Mouse (Mus musculus) layer of hippocampus, postnatal 36 days (tissue): Measurements from ENCODE around the gene Krtap5-3. TPM values are rescaled to one million over a fixed set of nuclear protein-coding genes. Genes with fewer than 3 reads are reported as not detected.
"Not testable (repeated sequence)": the region's sequence is repeated elsewhere in the genome, so short reads cannot be mapped to it uniquely, and the experiment has no call there.

Experiments
- DNase-seq, 2 experiments: peaks; one replicate each; pipeline ENCODE4 v3.0.0; 2022
- total RNA-seq, 2 experiments: library from RNA; stranded (reverse); gene quantifications; 2 replicates each; pipeline ENCODE4 v1.2.3; 2021

Gene Krtap5-3
- not detected for total RNA-seq

GRCm38 (mm10) chr7:142201064-142201463 is at the start of gene Krtap5-3:
Krtap5-3 (plus strand) TSS chr7:142201364.
- no peak for DNase-seq

DNA sequence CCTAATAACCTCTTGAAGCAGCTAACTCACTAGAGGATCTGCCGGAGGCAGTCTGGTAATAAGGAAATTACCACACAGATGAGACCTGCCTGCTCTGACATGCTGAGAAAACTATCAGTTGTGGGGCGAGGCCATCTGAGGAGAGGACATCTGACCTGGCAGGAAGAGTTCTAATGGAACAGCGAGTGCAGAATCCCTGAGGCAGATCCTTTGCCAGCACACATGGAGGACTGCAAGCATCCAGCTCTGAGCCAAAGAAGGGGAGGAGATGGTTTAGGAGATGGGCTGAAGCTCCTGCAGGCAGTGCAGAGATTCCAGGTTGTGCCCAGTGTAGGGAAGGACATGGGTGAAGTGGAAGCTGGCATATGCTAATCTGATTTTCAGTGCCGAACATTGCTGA is 49.0 kb upstream of the Krtap5-3 start:
- no peak for DNase-seq

GRCm38 (mm10) chr7:142155308-142155707 is 45.9 kb upstream of the Krtap5-3 start:
- no peak for DNase-seq

DNA sequence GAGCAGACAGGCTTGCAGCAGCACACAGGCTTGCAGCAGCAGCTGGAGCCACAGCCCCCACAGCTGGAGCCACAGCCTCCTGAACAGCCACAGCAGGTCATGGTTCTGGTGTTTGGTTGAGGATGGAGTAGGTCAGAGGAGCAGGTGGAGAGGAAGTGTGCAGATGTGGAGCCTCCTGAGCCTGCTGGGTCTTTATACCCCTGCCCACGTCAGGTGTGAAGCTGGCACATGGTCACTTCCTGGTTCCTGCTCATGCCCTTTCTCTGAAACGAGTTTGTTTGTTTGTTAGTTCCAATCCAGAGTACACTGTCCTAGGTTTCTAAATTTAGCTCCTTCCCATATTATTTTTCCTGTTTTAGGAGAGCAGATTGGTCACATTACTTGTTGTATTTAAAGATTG is 44.2 kb upstream of the Krtap5-3 start, which contains the start of gene Gm29735:
TSS of gene Gm29735 (minus strand) at position 101 of the 400 bp plus-strand sequence.
- not testable (repeated sequence) for DNase-seq

GRCm38 (mm10) chr7:142159366-142159765 is 41.8 kb upstream of the Krtap5-3 start:
- no peak for DNase-seq

- DNase-seq, result not testable (repeated sequence)
These were observed 35.5 kb upstream of the Krtap5-3 start, which contains the start of gene Gm4553 for GRCm38 (mm10) chr7:142165639-142166038. Gm4553 (minus strand) TSS chr7:142165739.

DNA sequence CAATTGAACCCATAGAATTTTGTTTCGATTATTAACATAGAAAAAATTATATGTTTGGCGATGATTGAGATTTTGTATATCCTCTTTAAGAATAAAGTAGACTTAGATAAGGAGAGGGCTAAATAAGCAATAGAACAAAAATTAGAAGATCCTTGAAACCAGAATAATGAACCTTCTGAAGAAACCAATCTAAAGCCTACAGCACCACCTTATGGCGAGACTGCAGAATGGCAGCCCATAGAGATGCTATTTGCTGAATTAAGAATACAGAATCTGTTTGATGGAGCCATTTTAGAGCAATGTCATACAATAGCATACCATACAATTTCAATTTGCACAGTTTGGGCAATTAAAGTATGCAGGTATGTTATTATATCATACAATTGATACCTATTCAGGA is 31.3 kb upstream of the Krtap5-3 start:
- no peak for DNase-seq

DNA sequence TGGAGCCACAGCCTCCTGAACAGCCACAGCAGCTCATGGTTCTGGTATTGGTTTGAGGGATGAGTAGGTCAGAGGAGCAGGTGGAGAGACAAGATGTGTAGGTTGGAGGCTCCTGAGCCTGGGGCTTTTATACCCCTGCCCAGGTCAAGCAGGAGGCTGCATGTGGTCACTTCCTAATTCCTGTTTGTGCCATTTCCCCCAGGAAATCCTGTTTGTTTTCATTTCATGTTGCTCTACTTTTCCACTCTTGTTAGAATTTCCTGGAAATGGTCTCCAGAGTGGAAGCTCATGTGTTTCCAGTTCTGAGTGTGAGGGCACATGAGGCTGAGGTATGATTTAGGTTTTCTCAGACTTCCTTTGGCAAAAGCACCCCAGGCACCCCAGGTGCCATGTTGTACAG is 25.3 kb upstream of the Krtap5-3 start, which contains the start of gene Krtap5-2:
TSS of gene Krtap5-2 (minus strand) at position 101 of the 400 bp plus-strand sequence.
- DNase-seq, result not testable (repeated sequence)

- peak in 1 of 2 experiments; percentile 9 for DNase-seq
These were observed 22.5 kb upstream of the Krtap5-3 start for GRCm38 (mm10) chr7:142178685-142179084.

GRCm38 (mm10) chr7:142181021-142181420 is 20.1 kb upstream of the Krtap5-3 start:
- DNase-seq, result no peak

GRCm38 (mm10) chr7:142188156-142188555 is 13.0 kb upstream of the Krtap5-3 start:
- DNase-seq, result no peak

GRCm38 (mm10) chr7:142190289-142190688 is 10.9 kb upstream of the Krtap5-3 start, which contains the start of gene Gm10153:
Gm10153 (minus strand) TSS chr7:142190389.
- no peak for DNase-seq

GRCm38 (mm10) chr7:142198748-142199147 is 2.4 kb upstream of the Krtap5-3 start:
- DNase-seq, result no peak

- DNase-seq, result no peak
These were observed 4.3 kb downstream of the Krtap5-3 start for GRCm38 (mm10) chr7:142205488-142205887.

- not testable (repeated sequence) for DNase-seq
These were observed 5.7 kb downstream of the Krtap5-3 start for GRCm38 (mm10) chr7:142206891-142207290.

DNA sequence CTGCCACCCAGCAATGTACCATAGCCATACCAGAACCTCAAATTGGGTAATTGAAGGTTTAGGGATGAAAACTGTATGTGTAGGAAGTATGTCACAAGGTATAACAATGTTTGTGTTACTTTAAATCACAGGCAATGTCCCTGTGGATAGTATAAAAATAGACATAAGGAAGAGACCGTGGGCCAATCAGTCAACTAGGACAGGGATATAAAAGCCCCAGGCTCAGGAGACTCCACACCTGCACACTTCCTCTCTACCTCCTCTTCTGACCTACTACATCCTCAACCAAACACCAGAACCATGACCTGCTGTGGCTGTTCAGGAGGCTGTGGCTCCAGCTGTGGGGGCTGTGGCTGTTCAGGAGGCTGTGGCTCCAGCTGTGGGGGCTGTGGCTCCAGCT is 10.4 kb downstream of the Krtap5-3 start, which contains the start of gene Gm7579:
TSS of gene Gm7579 (plus strand) at position 301 of the 400 bp plus-strand sequence.
- DNase-seq, result no peak

GRCm38 (mm10) chr7:142212136-142212535 is 11.0 kb downstream of the Krtap5-3 start:
- not testable (repeated sequence) for DNase-seq

DNA sequence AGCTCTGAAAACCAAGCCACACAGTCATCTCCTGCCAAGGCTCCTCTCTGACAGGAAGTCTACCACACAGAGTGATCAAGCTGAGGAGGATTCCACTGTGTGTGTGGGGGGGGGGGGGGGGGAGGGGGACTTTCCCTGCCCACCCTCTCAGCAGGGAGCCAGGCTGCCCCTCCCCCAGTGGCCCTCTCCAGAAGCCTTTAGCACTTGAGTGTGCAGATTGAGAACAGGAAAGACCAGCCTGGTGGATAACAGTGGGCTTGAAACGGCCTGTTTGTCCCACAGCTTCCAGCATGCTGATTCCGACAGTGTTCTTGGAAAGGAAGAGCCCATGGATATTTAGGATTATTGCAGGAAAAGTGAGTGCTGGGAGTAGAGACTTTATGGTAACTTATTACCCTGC is 23.4 kb downstream of the Krtap5-3 start:
- DNase-seq, result no peak

DNA sequence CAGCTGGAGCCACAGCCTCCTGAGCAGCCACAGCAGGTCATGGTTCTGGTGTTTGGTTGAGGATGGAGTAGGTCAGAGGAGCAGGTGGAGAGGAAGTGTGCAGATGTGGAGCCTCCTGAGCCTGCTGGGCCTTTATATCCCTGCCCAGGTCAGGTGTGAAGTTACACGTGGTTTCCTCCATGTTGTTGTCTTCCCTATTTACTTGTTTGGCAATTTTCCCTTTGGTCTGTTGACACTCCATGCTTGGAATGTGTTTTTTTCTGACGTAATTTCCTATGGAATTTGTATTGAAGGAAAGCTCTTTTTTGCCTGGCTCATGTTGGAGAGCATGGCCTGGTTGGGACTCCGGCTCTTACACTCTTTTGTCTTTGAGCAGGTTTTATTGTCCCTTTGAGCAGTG is 28.7 kb downstream of the Krtap5-3 start, which contains the start of gene Krtap5-5:
TSS of gene Krtap5-5 (minus strand) at position 101 of the 400 bp plus-strand sequence.
- not testable (repeated sequence) for DNase-seq

DNA sequence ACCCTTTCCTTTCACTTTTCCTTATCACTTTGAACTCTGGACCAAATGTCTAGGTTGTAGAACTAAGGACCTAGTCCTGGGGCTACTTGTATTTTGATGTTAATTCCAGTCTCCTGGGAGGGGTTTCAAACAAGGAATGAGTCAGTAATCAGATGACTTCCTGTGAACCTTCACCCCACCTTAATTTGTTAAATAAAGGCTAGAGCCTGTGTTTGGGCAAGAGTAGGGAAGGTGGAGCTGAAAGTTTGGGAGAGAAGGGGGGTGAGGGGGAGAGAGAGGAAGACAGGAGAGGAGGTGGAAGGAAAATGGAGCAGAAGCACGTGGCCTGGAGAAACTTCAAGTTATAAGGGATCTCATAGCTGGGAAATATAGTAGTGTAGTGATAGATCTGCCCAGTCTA is 30.4 kb downstream of the Krtap5-3 start:
- no peak for DNase-seq

DNA sequence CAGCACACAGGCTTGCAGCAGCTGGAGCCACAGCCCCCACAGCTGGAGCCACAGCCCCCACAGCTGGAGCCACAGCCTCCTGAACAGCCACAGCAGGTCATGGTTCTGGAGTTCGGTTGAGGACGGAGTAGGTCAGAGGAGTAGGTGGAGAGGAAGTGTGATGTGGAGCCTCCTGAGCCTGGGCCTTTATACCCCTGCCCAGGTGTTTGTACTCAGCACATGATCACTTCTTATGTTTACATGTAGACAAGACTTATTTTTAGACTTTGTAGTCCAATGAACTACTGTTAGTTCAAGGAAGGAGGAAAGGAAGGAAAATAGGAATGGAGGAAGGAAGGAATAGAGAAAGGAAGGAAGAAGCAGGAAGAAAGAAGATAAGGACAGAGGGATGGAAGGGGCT is 39.8 kb downstream of the Krtap5-3 start, which contains the start of gene Gm40460:
TSS of gene Gm40460 (minus strand) at position 101 of the 400 bp plus-strand sequence.
- DNase-seq, result no peak

DNA sequence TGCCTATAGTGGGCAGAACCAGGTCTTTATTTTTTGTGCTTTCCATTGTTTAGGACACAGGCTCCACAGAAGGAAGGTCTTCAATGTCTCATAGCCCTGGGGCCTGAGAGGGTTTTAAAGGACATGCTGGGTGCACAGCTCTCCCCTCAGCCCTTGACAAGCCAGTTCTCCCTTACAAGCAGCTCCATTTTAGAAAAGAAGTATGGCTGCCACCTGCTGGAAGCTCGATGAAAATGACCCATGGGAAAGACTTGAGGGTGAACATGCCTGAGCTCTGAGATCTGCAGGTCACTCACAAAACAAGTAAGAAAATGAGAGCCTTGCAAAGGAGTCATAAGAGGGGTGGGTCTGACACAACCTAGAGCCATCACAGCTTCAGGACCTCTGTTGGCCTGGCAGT is 48.7 kb downstream of the Krtap5-3 start:
- DNase-seq, result peak; percentile 13 to 24
